Mouse (Mus musculus) myocyte (in vitro differentiated cells): ENCODE data around the gene Tmprss9.

ENCODE experiments used
- E2F4 ChIP-seq: IDR thresholded peaks from one replicate; pipeline ENCODE4 v1.6.1; 2011; ENCODE audit warnings: mild to moderate bottlenecking, control low read depth, moderate library complexity; ENCODE audit not compliant: insufficient read depth
- MAX ChIP-seq: IDR thresholded peaks from one replicate; pipeline ENCODE4 v1.6.1; 2011; ENCODE audit warnings: low read depth, mild to moderate bottlenecking, control low read depth
- MYOG ChIP-seq, 3 experiments: IDR thresholded peaks; one replicate each; pipeline ENCODE4 v1.6.1; 2011; ENCODE audit warnings: control low read depth in 2 of 3, low read depth in 2 of 3, mild to moderate bottlenecking in 2 of 3; ENCODE audit not compliant: insufficient read length in 2 of 3, control insufficient read depth in 1 of 3, insufficient read depth in 1 of 3
- POLR2A ChIP-seq: IDR thresholded peaks from one replicate; pipeline ENCODE4 v1.6.1; 2011; ENCODE audit warnings: low read depth, mild to moderate bottlenecking, control low read depth, moderate library complexity; ENCODE audit not compliant: insufficient read length
- POLR2AphosphoS2 ChIP-seq: IDR thresholded peaks from one replicate; pipeline ENCODE4 v1.6.1; 2011; ENCODE audit warnings: low read depth, control low read depth; ENCODE audit not compliant: insufficient read length
- REST ChIP-seq: IDR thresholded peaks from one replicate; pipeline ENCODE4 v1.6.1; 2011; ENCODE audit warnings: mild to moderate bottlenecking, control low read depth, moderate library complexity; ENCODE audit not compliant: insufficient read depth, insufficient read length
- SRF ChIP-seq: IDR thresholded peaks from one replicate; pipeline ENCODE4 v1.6.1; 2011; ENCODE audit warnings: low read depth; ENCODE audit not compliant: control insufficient read depth, insufficient read length
- TCF12 ChIP-seq: IDR thresholded peaks from one replicate; pipeline ENCODE4 v1.6.1; 2011; ENCODE audit warnings: mild to moderate bottlenecking, control low read depth; ENCODE audit not compliant: poor library complexity, insufficient read depth, severe bottlenecking
- USF1 ChIP-seq: IDR thresholded peaks from one replicate; pipeline ENCODE4 v1.6.1; 2011; ENCODE audit warnings: low read depth, mild to moderate bottlenecking, control low read depth, moderate library complexity

- TF ChIP-seq POLR2A (no peak), TCF12 (no peak), USF1 (no peak), MAX (no peak), E2F4 (no peak), MYOG (IDR thresholded peaks at IDR 0.05; ENCODE audit: control insufficient read depth in 1 of 3, insufficient read depth in 1 of 3, insufficient read length in 2 of 3, low read depth in 2 of 3) (no peak), POLR2AphosphoS2 (no peak), SRF (no peak), REST (no peak)
Measured at GRCm38 (mm10) chr10:80857848-80858247, 13.8 kb upstream of the Tmprss9 start.
